Mouse (Mus musculus) kidney, postnatal 14 days (tissue): ENCODE measurements around the gene Rab17.

Experiments used
- DNase-seq: peaks from one replicate; pipeline ENCODE4 v3.0.0; 2022; ENCODE audit warnings: mixed read lengths

Gene Rab17

GRCm38 (mm10) chr1:90981346-90981745, 11.9 kb upstream of the Rab17 start:
- DNase-seq: no peak

- DNase-seq: peak; percentile 29
These were observed 11.3 kb upstream of the Rab17 start for GRCm38 (mm10) chr1:90980638-90981330.

DNA sequence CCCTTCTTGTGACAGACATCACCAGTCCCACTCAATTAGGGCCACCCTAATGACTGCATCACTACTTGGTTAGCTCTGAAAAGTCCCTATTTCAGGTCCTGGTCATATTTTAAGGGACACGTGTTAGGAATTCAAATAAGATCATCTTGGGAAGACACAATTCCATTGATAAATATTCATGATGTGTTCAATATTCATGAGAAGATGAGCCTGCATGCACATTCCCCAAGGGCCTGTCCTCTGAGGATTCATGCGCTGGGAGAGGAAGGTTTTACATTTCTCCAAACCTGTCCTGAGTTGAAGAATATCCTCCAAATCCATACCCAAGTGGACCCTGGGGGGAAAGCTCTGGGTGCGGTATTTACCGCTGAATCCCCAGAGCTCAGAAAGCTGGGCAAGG, 6.5 kb upstream of the Rab17 start:
- DNase-seq: no peak

DNA sequence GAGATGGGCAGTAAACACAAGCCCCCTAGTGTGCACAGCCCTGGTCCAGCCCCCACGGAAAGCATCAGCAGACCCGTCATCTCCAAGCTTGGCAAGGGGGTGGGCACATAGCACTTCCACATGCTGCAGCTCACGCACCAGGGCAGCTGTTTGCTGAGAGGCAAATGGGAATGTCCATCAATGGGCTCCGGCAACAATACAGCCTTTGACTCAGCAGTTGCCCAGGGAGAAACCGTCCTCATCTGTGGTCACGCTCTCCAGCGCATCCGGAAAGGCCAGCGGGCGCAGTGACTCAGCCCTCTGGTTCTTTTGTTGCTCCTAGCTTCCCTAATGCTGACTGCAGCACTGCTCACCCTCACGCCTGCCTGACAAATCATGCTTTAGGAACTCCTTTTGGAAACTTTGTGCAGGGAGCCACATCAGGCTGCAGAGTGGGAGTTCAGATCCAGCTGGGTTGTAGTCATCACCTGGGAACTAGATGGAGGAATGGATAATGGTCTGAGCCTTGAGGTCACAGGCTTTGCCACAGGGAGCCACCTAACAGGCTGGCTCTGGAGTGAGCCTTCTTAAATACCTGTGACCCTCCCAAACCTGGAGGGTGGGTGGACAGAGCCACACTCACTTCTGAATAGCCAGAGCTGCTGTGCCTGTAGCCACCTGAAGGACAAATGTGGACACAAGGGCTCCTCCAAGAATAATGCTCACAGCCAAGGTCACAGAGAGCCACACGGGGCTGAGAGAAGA, 5.6 kb upstream of the Rab17 start:
- peak; percentile 64 for DNase-seq

GRCm38 (mm10) chr1:90973574-90973911, 4.1 kb upstream of the Rab17 start:
- DNase-seq: no peak

- DNase-seq: peak; percentile 96
These were observed 3.6 kb upstream of the Rab17 start for GRCm38 (mm10) chr1:90972911-90973573.

DNA sequence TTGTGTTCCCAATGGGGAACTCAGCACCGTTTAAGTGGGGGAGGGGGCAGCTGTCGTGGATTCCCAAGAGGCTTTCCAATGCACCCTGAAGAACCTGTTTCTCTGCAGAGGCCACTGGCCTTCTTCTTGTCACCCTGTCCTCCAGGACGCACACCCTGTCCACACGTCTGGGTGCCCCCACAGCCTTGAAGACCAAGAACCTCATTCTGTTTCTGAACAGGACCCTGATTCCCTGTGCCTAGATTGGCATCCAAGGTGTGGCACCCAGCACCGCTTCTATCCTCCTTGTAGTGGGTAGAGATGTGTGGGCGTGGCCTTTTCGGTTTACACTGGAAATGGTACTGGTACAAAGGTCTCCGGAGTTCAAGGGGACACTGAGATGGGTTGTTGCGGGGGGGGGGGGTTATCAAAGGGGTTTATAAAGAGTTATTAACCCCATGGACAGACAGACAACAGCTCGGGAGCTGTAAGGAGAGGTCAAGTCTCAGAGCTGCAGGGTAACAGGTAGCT, 475 bp upstream of the Rab17 start:
- no peak for DNase-seq

DNA sequence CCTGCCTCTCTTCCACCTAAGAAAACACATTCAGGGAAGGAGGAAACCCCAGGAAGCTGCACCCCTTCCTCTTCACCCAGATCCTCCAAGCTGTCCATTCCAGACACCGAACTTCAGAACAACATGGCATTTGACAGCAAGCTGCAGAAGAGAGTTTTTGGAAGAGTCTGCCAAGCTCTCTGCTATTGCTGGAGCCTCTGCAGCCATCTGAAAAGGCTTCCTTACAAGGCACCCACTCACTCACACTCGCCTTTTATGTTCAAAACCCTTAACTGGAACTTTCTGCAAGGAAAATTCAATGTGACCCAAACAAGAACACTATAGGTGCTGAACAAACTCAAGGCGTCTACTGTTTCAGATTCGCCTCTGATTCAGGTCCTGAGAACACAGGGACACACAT, 812 bp downstream of the Rab17 start:
- no peak for DNase-seq

- peak; percentile 76 for DNase-seq
These were observed 1.9 kb downstream of the Rab17 start for GRCm38 (mm10) chr1:90967583-90967982.

DNA sequence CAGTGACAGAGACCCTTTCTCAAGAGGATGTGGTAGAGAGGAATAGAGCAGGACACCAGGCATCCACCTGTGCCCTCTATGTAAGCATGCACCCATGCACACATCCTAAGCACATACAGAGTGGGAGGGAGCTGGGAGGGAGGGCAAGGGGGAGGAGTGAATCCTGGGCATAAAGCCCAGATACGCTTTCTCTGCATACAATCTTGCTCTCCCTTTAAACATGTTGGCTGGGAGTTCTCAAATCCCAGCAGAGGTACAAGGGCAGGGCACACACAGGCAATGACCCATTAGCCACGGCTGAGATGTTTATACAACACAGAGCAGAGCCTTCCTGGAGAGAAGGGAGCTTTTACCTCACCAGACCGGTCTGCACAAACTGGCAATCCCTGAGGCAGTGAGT, 6.5 kb downstream of the Rab17 start:
- DNase-seq: peak; percentile 64

DNA sequence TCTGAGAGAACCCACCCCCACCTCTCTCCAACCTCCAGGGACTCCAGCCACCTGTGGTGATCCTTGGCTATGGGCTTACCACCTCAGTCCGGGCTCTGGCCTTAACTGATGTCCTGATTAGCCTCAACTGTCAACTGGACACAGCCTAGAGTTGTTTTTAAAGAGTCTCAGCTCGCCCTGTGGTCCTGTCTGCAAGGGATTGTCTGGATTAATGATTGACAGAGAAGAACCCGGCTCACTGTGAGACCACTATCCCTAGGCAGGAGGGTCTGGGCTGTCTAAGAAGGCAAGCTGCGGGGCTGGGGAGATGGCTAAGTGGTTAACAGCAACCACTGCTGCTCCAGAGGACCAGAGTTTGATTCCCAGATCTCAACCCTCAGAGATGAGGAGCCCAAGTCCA, 6.9 kb downstream of the Rab17 start:
- DNase-seq: peak; percentile 30

DNA sequence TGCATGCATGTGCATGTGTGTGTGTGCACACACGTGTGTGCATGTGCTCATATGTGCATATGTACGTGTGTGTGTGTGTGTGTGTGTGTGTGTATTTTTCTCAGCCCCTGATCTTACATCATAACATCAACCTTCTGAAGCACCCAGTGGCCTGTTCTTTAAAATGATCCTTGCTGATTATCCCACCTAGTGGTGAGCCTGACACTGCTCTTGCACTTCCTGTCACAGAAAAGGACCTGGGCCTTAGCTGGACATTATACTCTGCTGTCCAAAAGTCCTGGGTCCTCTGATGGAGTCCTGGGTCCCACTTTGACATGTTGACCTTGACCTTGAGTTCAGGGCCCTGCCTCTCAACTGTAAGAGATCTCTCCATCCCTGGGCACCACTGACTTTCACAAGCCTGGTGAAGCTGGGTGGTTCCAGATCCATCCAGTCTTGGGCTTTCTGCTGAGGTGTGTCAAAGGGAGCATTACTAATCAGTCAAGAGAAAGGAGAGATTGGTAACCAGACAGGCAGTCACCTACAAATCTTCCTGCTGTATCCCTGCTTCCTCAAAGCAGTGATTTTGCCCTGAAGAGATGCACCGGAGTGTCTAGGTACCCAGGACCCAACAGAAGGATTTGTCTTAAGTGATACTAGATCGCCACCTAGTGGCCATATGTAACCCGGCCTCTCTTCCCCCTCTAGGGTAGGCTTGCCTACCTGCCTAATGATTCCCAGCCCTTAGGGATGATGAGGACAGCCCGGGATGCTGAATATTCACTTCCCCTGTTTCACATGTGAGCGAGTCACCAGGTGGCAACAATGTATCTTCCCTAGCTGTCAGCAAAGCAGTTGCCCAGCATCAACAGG, 13.0 kb downstream of the Rab17 start:
- peak; percentile 76 for DNase-seq

- DNase-seq: no peak
These were observed 15.8 kb downstream of the Rab17 start for GRCm38 (mm10) chr1:90953688-90954087.

DNA sequence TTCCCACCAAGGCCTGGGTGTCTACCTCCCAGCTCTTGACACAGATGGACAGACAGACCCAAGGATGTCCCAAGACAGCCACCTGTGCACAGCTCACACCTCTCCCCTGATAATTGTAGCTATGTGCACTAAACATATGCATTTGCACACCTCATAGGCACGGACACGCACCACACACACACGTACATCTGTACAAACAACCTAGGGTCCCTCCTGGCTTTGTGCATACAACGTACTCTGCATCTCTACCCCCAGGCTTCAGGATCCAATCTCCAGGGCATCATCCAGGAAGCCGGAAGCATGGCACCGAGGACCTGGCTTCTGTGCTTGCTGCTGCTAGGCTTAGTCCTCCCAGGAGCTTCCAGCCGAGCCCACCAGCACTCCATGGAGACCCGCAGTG, 16.7 kb downstream of the Rab17 start, which contains the start of gene Prlh:
Prlh (plus strand) TSS at position 301 of the 400 bp plus-strand sequence.
- no peak for DNase-seq

DNA sequence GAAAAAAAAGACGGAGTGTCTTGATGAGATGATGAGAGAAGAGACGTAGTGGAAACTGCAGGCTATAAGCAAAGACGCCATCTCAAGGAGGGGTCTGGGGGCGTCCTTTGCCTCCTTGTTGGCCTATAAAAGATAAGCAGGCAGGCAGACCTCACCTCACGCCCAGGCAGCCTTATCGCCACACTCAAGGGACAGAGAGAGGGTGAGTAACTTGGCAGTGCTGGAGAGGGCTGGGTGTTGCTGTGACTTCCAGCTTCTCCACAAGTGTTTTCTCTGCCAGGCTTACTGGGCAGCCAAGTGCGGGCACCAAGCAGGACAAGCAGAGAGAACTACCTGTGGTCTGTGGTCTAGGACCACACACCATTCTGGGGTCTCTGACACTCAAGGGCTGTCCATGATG, 17.8 kb downstream of the Rab17 start:
- DNase-seq: no peak

GRCm38 (mm10) chr1:90949309-90949708, 20.2 kb downstream of the Rab17 start:
- no peak for DNase-seq

GRCm38 (mm10) chr1:90947252-90947651, 22.2 kb downstream of the Rab17 start:
- no peak for DNase-seq

DNA sequence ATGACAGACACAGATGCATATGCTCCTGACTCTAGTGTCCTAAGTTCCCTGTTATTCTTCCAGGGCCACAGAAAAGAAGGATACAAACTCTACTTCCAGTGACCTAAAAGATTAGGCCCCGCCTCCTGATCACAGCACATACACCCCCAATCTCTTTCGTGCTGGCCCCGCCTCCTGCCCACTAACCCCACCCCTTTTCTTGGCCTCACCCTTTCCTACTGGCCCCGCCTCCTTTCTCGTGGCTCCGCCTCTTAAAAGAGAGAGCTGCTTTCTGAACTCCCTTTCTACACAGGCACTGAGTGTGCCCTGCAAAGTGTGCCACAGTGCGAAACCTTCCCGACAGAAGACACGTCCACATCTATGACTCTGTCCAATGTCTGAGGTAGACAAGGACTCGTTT, 24.3 kb downstream of the Rab17 start:
- no peak for DNase-seq

- no peak for DNase-seq
These were observed 29.5 kb downstream of the Rab17 start for GRCm38 (mm10) chr1:90939980-90940379.

DNA sequence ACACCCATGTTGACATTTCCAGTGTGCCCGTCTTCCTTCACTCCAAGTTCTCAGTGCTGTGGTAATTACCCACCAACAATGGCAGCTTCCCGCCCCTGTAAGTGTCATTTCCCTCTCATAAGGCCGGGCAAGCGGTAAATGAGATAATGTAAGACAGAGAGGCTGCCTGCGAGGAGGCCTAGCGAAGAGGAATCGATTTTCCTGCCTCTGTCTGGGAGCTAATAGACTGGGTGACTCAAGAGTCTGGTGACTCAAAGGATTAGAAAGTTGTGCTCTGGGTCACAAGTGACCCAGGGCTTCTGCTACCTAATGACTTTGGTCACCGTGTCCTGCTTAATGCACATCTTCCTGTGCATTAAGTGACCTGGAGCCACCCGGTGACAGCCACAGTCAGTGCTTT, 32.5 kb downstream of the Rab17 start:
- DNase-seq: no peak

DNA sequence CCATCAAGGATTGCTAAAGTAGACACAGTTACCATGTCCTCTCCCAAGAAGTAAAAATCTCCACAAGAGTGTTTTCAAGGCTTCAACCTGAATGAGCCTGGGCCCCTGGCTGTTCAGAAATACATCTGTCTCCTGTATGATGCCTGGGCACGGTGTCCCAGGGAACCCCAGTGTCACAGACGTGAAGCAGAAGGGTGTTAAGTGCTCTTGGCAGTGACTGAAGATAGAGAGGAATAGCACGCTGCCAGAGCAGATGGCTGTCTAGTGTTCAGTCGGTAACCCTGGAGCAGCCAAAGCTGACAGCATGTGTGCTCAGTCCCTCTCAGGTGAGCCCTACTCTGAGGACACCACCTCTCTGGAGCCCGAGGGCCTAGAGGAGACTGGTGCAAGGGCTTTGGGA, 36.5 kb downstream of the Rab17 start:
- no peak for DNase-seq

GRCm38 (mm10) chr1:90928575-90928934, 40.9 kb downstream of the Rab17 start:
- DNase-seq: peak; percentile 92
